Mouse (Mus musculus): Measurements from ENCODE around the gene Gramd1b.

The Gramd1b gene

GRCm38 (mm10) chr9:40400171-40400570 lies 131.0 kb downstream of the Gramd1b start:
- DNase-seq (ENCODE audit: low spot score in 2 of 2): no peak

- no peak for DNase-seq (ENCODE audit: low spot score in 2 of 2)
Measured at GRCm38 (mm10) chr9:40399359-40399932, 131.7 kb downstream of the Gramd1b start.

GRCm38 (mm10) chr9:40397471-40398245 lies 133.5 kb downstream of the Gramd1b start:
- no peak for DNase-seq (ENCODE audit: low spot score in 2 of 2)

- DNase-seq (ENCODE audit: low spot score in 2 of 2): peak in 1 of 2 experiments; percentile 27
Measured at GRCm38 (mm10) chr9:40397036-40397435, 134.1 kb downstream of the Gramd1b start.

- no peak for DNase-seq (ENCODE audit: low spot score in 2 of 2)
Measured at GRCm38 (mm10) chr9:40396171-40396570, 135.0 kb downstream of the Gramd1b start.

- no peak for DNase-seq (ENCODE audit: low spot score in 2 of 2)
Measured at GRCm38 (mm10) chr9:40391852-40392695, 139.1 kb downstream of the Gramd1b start.

- DNase-seq (ENCODE audit: low spot score in 2 of 2): no peak
Measured at GRCm38 (mm10) chr9:40391359-40391758, 139.8 kb downstream of the Gramd1b start.

GRCm38 (mm10) chr9:40390904-40391303 lies 140.3 kb downstream of the Gramd1b start:
- no peak for DNase-seq (ENCODE audit: low spot score in 2 of 2)

GRCm38 (mm10) chr9:40390396-40390760 lies 140.8 kb downstream of the Gramd1b start:
- DNase-seq (ENCODE audit: low spot score in 2 of 2): no peak

GRCm38 (mm10) chr9:40389669-40390395 lies 141.4 kb downstream of the Gramd1b start:
- DNase-seq (ENCODE audit: low spot score in 2 of 2): no peak

- DNase-seq (ENCODE audit: low spot score in 2 of 2): no peak
Measured at GRCm38 (mm10) chr9:40389175-40389574, 142.0 kb downstream of the Gramd1b start.

GRCm38 (mm10) chr9:40384781-40385180 lies 146.4 kb downstream of the Gramd1b start:
- DNase-seq (ENCODE audit: low spot score in 2 of 2): no peak

GRCm38 (mm10) chr9:40382508-40382907 lies 148.7 kb downstream of the Gramd1b start:
- no peak for DNase-seq (ENCODE audit: low spot score in 2 of 2)

GRCm38 (mm10) chr9:40381416-40382411 lies 149.5 kb downstream of the Gramd1b start:
- peak; percentile 16 to 26 for DNase-seq (ENCODE audit: low spot score in 2 of 2)

- no peak for DNase-seq (ENCODE audit: low spot score in 2 of 2)
Measured at GRCm38 (mm10) chr9:40376711-40377410, 154.3 kb downstream of the Gramd1b start.

GRCm38 (mm10) chr9:40376139-40376541 lies 155.0 kb downstream of the Gramd1b start:
- DNase-seq (ENCODE audit: low spot score in 2 of 2): peak in 1 of 2 experiments; percentile 21

- DNase-seq (ENCODE audit: low spot score in 2 of 2): no peak
Measured at GRCm38 (mm10) chr9:40375518-40375917, 155.7 kb downstream of the Gramd1b start.

- no peak for DNase-seq (ENCODE audit: low spot score in 2 of 2)
Measured at GRCm38 (mm10) chr9:40374992-40375391, 156.2 kb downstream of the Gramd1b start.

- no peak for DNase-seq (ENCODE audit: low spot score in 2 of 2)
Measured at GRCm38 (mm10) chr9:40374533-40374971, 156.6 kb downstream of the Gramd1b start.

GRCm38 (mm10) chr9:40374052-40374451 lies 157.1 kb downstream of the Gramd1b start:
- no peak for DNase-seq (ENCODE audit: low spot score in 2 of 2)

All from urinary bladder, postnatal 36 days (tissue).